Mouse (Mus musculus): ENCODE data around the gene Sh3pxd2a.

Gene Sh3pxd2a

GRCm38 (mm10) chr19:47319521-47320330 lies 144.5 kb downstream of the Sh3pxd2a start:
- in situ Hi-C loops (cut with MboI, MseI), result no loop called here

GRCm38 (mm10) chr19:47319061-47319460 lies 145.1 kb downstream of the Sh3pxd2a start:
- in situ Hi-C loops (cut with MboI, MseI), result no loop called here

DNA sequence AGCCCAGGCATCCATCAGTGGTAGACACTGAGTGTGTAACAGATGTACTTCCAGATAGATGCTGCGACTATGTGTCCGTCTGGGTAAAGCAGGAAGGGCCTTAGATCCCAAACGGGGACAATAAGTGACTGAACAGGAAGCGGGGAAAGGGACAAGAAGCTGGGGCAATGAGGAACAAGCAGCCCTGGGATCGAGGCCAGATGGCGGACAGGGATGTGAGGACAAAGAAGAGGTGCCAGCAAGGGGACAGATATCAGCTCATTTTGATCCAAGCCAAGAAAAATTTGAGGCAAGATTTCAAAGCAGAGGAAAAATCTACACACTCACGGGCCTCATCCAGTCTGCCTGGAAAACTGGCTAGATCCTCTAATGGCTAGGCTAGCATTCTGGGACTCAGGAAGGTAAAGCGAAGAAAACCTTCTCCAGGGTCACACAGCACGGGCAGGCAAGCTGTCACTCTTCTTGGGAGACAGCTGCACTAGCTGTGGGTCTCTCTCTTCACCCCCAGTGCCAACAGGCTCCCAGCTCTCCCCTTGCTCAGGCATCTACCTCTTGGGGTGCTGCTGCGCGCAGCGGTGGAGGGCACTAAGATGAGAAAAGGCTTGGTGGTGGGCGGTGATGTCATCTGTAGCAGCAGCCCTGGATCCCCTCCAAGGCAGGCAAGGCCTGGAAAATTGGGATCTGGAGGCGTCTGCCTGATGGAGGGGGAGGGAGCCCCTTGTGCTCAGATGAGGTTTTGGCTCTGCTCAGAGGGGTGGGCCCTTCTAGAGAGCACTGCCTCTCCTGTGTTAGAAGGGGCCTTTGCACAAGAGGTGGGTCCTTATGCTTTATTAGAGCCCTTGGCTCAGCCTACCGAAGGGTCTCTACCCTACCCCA lies 146.9 kb downstream of the Sh3pxd2a start:
- in situ Hi-C loops (cut with MboI, MseI), result no loop called here

GRCm38 (mm10) chr19:47316288-47317062 lies 147.7 kb downstream of the Sh3pxd2a start:
- in situ Hi-C loops (cut with MboI, MseI), result no loop called here

- in situ Hi-C loops (cut with MboI, MseI), result no loop called here
Observed at GRCm38 (mm10) chr19:47315917-47316265, 148.3 kb downstream of the Sh3pxd2a start.

DNA sequence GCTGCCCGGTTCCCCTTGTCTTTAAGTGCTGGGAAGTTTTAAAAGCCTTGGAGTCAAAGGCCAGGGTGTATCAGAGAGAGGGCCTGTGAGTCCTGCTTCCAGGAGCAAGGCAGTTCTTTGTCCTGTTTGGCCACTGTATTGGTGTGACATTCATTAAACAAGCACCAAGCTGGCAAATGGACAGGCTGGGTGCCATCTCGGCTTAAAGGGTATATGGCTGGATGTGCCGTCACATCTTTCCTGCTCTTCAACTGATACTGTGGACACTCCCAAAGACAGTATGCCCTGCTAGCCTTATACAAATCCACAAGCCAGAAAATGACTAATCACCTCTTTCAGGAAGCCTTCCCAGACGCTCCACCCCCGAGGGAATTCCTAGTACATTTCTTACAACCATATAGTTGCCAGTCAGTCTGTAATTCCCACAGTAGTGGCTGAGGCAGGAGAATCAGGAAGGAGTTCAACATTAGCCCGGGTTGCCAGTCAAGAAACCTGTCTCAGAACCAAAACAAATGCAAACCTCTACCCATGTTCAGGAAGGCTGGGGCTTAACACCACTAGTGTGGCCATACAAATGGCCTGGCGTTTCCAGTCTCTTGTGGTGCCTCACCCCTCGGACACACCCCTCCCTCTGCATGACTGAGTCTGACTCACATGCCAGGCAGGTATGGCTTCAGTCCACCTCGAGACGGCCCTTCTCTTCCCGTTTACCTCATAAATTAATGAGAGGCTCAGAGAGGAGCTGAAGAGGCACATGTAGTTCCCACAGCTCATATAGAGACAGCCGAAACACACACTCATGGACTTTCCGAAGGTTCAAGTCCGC lies 148.9 kb downstream of the Sh3pxd2a start:
- in situ Hi-C loops (cut with MboI, MseI), result no loop called here

- in situ Hi-C loops (cut with MboI, MseI), result loop anchor here in 1 of 2 experiments (5.0 kb wide), 1 partner anchor 42 kb away; no protein-coding TSS in a partner anchor
Observed at GRCm38 (mm10) chr19:47314076-47314941, 149.9 kb downstream of the Sh3pxd2a start.

DNA sequence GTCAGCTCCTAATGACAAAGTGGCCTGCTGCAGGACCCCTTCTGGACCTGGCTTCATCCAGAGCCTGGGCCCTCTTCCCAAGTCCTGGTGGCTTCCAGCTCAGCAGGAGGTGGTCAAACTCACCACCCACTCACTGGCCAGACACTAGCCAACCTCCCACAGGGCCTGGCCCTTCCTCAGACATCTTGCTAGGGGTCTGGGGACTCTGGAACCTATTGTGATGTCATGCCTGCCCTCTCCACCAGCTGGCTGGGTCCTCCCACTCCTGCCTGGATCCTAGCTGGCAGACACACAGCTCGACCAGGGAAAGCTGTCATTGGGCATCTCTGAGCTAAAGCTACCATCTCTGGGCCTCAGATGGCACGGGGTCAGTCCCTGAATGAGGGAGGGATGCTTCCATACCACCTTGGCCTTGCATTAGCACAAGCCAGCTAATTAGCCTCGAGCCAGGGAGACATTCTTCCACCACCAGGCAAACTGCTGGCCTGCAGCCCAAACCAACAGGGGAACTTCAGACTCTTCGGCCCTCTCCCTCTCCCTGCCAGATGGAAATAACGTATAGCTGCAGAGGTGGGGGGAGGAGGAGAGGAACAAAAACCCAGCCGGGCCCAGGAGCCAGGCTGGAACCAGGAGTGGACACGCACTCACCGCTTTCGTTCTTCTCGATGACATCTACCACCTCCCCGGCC lies 150.7 kb downstream of the Sh3pxd2a start:
- in situ Hi-C loops (cut with MboI, MseI), result loop anchor here in 1 of 2 experiments (5.0 kb wide), 1 partner anchor 41 kb away; no protein-coding TSS in a partner anchor

DNA sequence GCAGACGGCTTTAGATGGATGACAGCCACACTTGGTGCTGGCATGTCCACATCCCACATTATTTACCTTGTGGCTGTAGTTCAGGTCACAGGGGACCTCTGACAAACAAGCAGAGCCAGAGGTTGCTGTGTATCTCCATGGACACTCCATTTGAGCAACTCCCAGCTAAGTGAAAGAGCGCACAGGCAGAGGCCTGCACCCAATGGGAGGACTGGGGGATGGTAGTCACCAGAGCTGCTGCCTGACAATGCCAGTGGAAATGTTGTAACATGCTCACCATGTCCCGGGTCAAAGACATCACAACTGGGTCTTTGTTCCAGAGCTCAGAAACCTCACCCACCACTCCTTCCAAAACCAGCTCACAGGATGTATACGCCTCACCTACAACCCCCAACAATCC lies 153.0 kb downstream of the Sh3pxd2a start:
- in situ Hi-C loops (cut with MboI, MseI), result loop anchor here in 1 of 2 experiments (5.0 kb wide), 1 partner anchor 39 kb away; no protein-coding TSS in a partner anchor

DNA sequence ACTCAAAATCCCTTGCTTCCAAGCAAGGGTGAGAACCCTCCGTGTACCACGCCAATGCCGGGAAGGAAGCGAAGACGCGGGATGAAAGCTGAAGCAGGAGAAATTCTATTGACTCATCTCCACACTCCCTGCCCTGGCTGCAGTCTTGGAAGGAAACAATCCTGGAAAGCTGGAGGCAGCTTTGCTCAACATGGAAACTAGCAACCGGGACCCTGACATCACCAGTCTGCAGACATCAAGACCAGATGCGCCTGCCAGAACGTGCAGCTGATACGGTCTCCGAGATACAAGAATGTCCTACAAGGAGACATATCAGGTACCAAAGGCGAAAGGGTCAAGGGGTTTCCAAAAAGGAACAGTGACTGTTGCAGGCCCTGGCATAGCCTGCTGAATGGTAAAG lies 154.4 kb downstream of the Sh3pxd2a start:
- in situ Hi-C loops (cut with MboI, MseI), result loop anchor here (5.0 to 10.0 kb wide), 2 partner anchors 38 to 465 kb away; no protein-coding TSS in a partner anchor

GRCm38 (mm10) chr19:47306917-47307315 lies 157.3 kb downstream of the Sh3pxd2a start:
- in situ Hi-C loops (cut with MboI, MseI), result loop anchor here in 1 of 2 experiments (10.0 kb wide), 1 partner anchor 462 kb away; no protein-coding TSS in a partner anchor

DNA sequence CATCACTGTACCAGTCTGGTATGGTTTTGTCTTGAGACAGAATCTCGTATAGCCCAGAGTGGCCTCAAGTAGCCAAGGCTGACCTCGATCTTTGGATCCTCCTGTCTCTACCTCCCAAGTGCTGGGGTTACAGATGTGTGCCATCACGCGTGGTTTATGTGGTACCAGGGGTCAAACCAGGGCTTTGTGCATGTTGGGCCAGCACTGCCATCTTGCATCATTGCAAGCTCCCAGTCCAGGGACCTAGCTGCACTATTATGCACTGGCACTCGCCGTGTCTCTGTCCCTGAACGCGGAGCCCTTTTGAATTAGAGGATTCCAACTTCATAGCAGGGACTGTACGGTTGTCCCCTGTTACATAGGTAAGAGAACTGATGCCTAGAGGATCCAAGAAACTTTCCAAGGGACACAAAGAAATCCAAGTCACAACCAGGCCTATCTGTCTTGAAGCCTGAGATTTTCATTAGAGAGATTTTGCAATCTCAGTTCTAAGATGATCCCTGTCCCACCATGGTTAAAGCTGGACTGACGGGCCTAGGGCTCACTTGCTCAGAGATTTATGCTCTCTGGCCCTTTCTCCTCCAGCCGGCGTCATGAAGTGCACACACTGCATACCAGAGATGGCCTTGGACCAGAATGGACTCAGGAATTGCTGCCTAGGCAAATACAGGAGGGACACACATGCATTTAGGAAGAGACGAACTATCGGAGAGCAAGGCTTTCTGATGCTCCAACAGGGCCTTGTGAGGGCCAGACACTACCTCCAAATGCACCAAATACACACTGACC lies 157.9 kb downstream of the Sh3pxd2a start:
- in situ Hi-C loops (cut with MboI, MseI), result loop anchor here in 1 of 2 experiments (10.0 kb wide), 1 partner anchor 462 kb away; no protein-coding TSS in a partner anchor

GRCm38 (mm10) chr19:47305401-47305800 lies 158.8 kb downstream of the Sh3pxd2a start:
- in situ Hi-C loops (cut with MboI, MseI), result loop anchor here in 1 of 2 experiments (10.0 kb wide), 1 partner anchor 461 kb away; no protein-coding TSS in a partner anchor

GRCm38 (mm10) chr19:47304170-47304745 lies 159.9 kb downstream of the Sh3pxd2a start:
- in situ Hi-C loops (cut with MboI, MseI), result loop anchor here in 1 of 2 experiments (10.0 kb wide), 1 partner anchor 459 kb away; no protein-coding TSS in a partner anchor

- in situ Hi-C loops (cut with MboI, MseI), result loop anchor here in 1 of 2 experiments (10.0 kb wide), 1 partner anchor 458 kb away; no protein-coding TSS in a partner anchor
Observed at GRCm38 (mm10) chr19:47303128-47303527, 161.1 kb downstream of the Sh3pxd2a start.

- in situ Hi-C loops (cut with MboI, MseI), result loop anchor here in 1 of 2 experiments (10.0 kb wide), 1 partner anchor 458 kb away; no protein-coding TSS in a partner anchor
Observed at GRCm38 (mm10) chr19:47302191-47302852, 161.9 kb downstream of the Sh3pxd2a start.

Data from T-helper 17 cell (primary cell).